Mouse (Mus musculus) heart, embryonic 16.5 days (tissue): ENCODE data around the gene Th. TPM values are rescaled to one million over a fixed set of nuclear protein-coding genes. Genes with fewer than 3 reads are reported as not detected.

Experiments used
- ATAC-seq: fragments of 200-750 bp; cut with Nextera tagmentation; replicated peaks from 2 replicates; pipeline ENCODE4 v1.8.0; 2017; ENCODE audit warnings: moderate number of reproducible peaks; ENCODE audit not compliant: insufficient read depth, low FRiP score; ENCODE audit errors: extremely low read depth
- H3K27ac ChIP-seq: fragments of 300-500 bp; sonication (generic); 2 replicates; pipeline ENCODE4 v1.5.1; 2014; ENCODE audit warnings: mild to moderate bottlenecking, low read length, control low read depth, moderate library complexity
- H3K27me3 ChIP-seq: fragments of 300-500 bp; sonication (generic); 2 replicates; pipeline ENCODE4 v1.6.1; 2014; ENCODE audit warnings: low read length, mixed read lengths; ENCODE audit not compliant: control insufficient read depth, insufficient read depth
- H3K36me3 ChIP-seq: fragments of 300-500 bp; sonication (generic); 2 replicates; pipeline ENCODE4 v1.6.1; 2014; ENCODE audit not compliant: control insufficient read depth, insufficient read depth
- H3K4me1 ChIP-seq: fragments of 300-500 bp; sonication (generic); 2 replicates; pipeline ENCODE4 v1.6.1; 2014; ENCODE audit warnings: low read length, mixed read lengths; ENCODE audit not compliant: control insufficient read depth, insufficient read depth
- H3K4me2 ChIP-seq: fragments of 300-500 bp; sonication (generic); 2 replicates; pipeline ENCODE4 v1.6.1; 2014; ENCODE audit warnings: low read depth, mild to moderate bottlenecking, control low read depth, low read length
- H3K4me3 ChIP-seq: fragments of 300-500 bp; sonication (generic); 2 replicates; pipeline ENCODE4 v1.5.1; 2014; ENCODE audit warnings: mild to moderate bottlenecking, control low read depth, low read length
- H3K9ac ChIP-seq: fragments of 300-500 bp; sonication (generic); 2 replicates; pipeline ENCODE4 v1.6.1; 2014; ENCODE audit warnings: low read length, control low read depth
- H3K9me3 ChIP-seq: fragments of 300-500 bp; sonication (generic); replicated peaks from 2 replicates; pipeline ENCODE4 v1.6.1; 2016; ENCODE audit warnings: low read length; ENCODE audit not compliant: control insufficient read depth
- WGBS: fragments of 180-500 bp; shearing (Covaris S2); extraction: QIAGEN DNeasy Blood & Tissue Kit; methylation state at CpG from one replicate; pipeline ENCODE4 v1.1.7; 2014; 5-methylcytosine and 5-hydroxymethylcytosine counted together
- polyA plus RNA-seq: library from polyadenylated mRNA; unstranded; fragments of >200 nt; fragmentation: Nextera tagmentation; extraction: Ambion mirVana; gene quantifications from 2 replicates; pipeline ENCODE4 v1.2.1, GENCODE M21; 2015

The Th gene
- polyA plus RNA-seq, 1 experiment from 2014 or later: 0.28 TPM

- Histone ChIP-seq H3K9ac (no peak overlapping the region), H3K4me2 (no peak overlapping the region), H3K4me3 (no peak overlapping the region), H3K9me3 (no peaks in the 10 kb centered on the region), H3K27me3 (peaks cover 65% of the 10 kb centered on the region), H3K36me3 (no peaks in the 10 kb centered on the region), H3K27ac (no peak overlapping the region), H3K4me1 (peaks cover 13% of the 10 kb centered on the region)
- peak; percentile 34; the same call in 1 of the 2 replicates for ATAC-seq
- 8% methylated on average over 3 of the region's 3 CpGs for WGBS
Observed at GRCm38 (mm10) chr7:142894669-142895068, 36.3 kb downstream of the Th start.

- Histone ChIP-seq H3K4me2 (no peak overlapping the region), H3K27me3 (peaks cover 58% of the 10 kb centered on the region), H3K9me3 (no peaks in the 10 kb centered on the region), H3K27ac (no peak overlapping the region), H3K4me1 (peaks cover 13% of the 10 kb centered on the region), H3K36me3 (no peaks in the 10 kb centered on the region), H3K4me3 (no peak overlapping the region), H3K9ac (no peak overlapping the region)
- peak; percentile 76 for ATAC-seq
- 44% methylated on average over 12 of the region's 12 CpGs for WGBS
Observed at GRCm38 (mm10) chr7:142893721-142894639, 36.9 kb downstream of the Th start.

- Histone ChIP-seq H3K9ac (no peak overlapping the region), H3K4me3 (no peak overlapping the region), H3K4me2 (no peak overlapping the region), H3K27me3 (peaks cover 51% of the 10 kb centered on the region), H3K9me3 (no peaks in the 10 kb centered on the region), H3K36me3 (no peaks in the 10 kb centered on the region), H3K27ac (no peak overlapping the region), H3K4me1 (peaks cover 13% of the 10 kb centered on the region)
- no peak for ATAC-seq
- 52% methylated on average over 6 of the region's 6 CpGs for WGBS
Observed at GRCm38 (mm10) chr7:142893296-142893695, 37.6 kb downstream of the Th start.

GRCm38 (mm10) chr7:142869419-142870163 is 61.3 kb downstream of the Th start:
- H3K27me3 ChIP-seq: no peaks in the 10 kb centered on the region
- H3K4me2 ChIP-seq: no peak overlapping the region
- H3K4me3 ChIP-seq: no peak overlapping the region
- no peak overlapping the region for H3K9ac ChIP-seq
- WGBS: 9% methylated on average over 4 of the region's 4 CpGs
- H3K27ac ChIP-seq: no peak overlapping the region
- H3K36me3 ChIP-seq: no peaks in the 10 kb centered on the region
- H3K9me3 ChIP-seq: no peaks in the 10 kb centered on the region
- ATAC-seq: no peak
- H3K4me1 ChIP-seq: no peaks in the 10 kb centered on the region

- 16% methylated on average over 6 of the region's 6 CpGs for WGBS
- H3K27me3 ChIP-seq: no peaks in the 10 kb centered on the region
- no peak overlapping the region for H3K9ac ChIP-seq
- no peak overlapping the region for H3K27ac ChIP-seq
- H3K9me3 ChIP-seq: no peaks in the 10 kb centered on the region
- H3K4me1 ChIP-seq: no peaks in the 10 kb centered on the region
- ATAC-seq: no peak
- no peaks in the 10 kb centered on the region for H3K36me3 ChIP-seq
- H3K4me3 ChIP-seq: no peak overlapping the region
- no peak overlapping the region for H3K4me2 ChIP-seq
Observed at GRCm38 (mm10) chr7:142850681-142851080, 80.2 kb downstream of the Th start.

Other genes starting within 250 kb of the Th start
- gene Ins2, start 187.7 kb downstream of the Th start, polyA plus RNA-seq: 0.75 and 1.1 TPM in 2 replicates
- gene Ascl2, start 38.1 kb upstream of the Th start, polyA plus RNA-seq: 0.80 and 0.91 TPM in 2 replicates
- 2.5 and 2.9 TPM in 2 replicates for gene Tspan32, start 73.9 kb upstream of the Th start, polyA plus RNA-seq
- 878 and 900 TPM in 2 replicates for gene Cd81, start 121.6 kb upstream of the Th start, polyA plus RNA-seq
- gene Tssc4, start 138.1 kb upstream of the Th start, polyA plus RNA-seq: 59.2 and 61.5 TPM in 2 replicates
- gene Trpm5, start 163.5 kb upstream of the Th start, polyA plus RNA-seq: 3.1 and 3.7 TPM in 2 replicates
- gene Kcnq1, start 175.2 kb upstream of the Th start, polyA plus RNA-seq: 34.6 and 34.9 TPM in 2 replicates